Mouse (Mus musculus): ENCODE measurements at regions not wholly inside any gene's neighbourhood (a gene's known extent, or its start where the extent isn't known, plus 50 kb on each side); places are given as distances from the start of the nearest gene placed in this dataset.

GRCm38 (mm10) chr11:64925970-64926369 lies 52.9 kb upstream of the Elac2 start:
- TF ChIP-seq CTCF (IDR thresholded peaks at IDR 0.05; ENCODE audit: low read depth) (no peak), EP300 (IDR thresholded peaks at IDR 0.05; ENCODE audit: low read depth) (no peak)
